In the genomic region with DNA sequence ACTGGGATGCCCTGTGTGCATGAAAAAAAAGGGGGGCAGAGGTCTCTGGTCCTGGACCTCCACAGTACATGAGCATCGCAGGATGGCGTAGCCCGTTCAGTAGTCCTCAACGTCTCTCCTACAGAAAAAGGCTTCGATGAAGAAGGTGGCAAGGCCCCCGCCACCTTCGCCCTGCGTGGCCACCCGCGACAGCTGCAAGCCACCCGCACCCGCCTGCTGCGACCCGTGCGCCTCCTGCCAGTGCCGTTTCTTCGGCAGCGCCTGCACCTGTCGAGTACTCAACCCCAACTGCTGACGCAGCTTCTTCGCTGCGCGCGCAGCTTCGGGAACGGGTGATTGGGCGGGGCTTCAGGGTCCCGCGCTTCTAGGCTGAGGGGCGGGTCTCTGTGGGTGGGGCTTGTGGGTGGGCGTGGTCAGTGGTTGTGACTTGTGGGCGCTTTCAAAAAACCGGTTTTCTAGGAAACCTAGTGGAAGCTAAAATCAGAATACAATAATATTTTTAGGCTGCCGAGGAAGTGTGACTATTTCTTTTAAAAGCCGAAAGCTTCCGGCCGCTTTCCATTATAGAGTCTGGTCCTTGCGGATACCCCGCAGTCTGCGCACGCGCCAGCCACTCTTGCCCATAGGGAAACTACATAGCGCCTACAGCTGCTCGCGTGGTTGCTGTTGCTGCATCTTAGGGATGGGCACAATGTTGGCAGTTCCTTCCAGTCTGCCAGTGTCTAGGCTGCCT, we compare ENCODE assay signal across 8 mouse cellular contexts. TPM values are rescaled to one million over a fixed set of nuclear protein-coding genes. Genes with fewer than 3 reads are reported as not detected.
DNase-seq lines count a peak whose midpoint lies in the region; ATAC-seq lines count a peak whose summit lies in the region.

No protein-coding gene starts in this region.

- H3K27ac ChIP-seq in hindbrain, embryonic 13.5 days, result peak overlapping the region; percentile 92

- H3K4me3 ChIP-seq in hindbrain, embryonic 13.5 days, result peak overlapping the region; percentile 55

- DNase-seq in Muller cell, postnatal 12 days (ENCODE audit: inconsistent ontology term), result peak; percentile 95
- DNase-seq in cerebellum, adult 9-11 months, result peak; percentile 96
- DNase-seq in frontal cortex, postnatal 10 days (ENCODE audit: low spot score in 2 of 2), result peak; percentile 89 to 94
- DNase-seq in layer of hippocampus, postnatal 25 days (ENCODE audit: extremely low spot score in 1 of 2, low spot score in 1 of 2), result peak; percentile 91 to 92
- DNase-seq in lung, postnatal 25 days (ENCODE audit: low spot score), result peak; percentile 95
- peak; percentile 98 for DNase-seq in retina, embryonic 14.5 days (ENCODE audit: low spot score)
- DNase-seq in thymus, postnatal 4 days, result peak; percentile 99

- no peaks in the 10 kb centered on the region for H3K27me3 ChIP-seq in hindbrain, embryonic 13.5 days

- WGBS in hindbrain, embryonic 13.5 days, result under 1% methylated on average over 45 of the region's 45 CpGs

- H3K36me3 ChIP-seq in hindbrain, embryonic 13.5 days, result no peaks in the 10 kb centered on the region

- peak overlapping the region; percentile 87 for H3K9ac ChIP-seq in hindbrain, embryonic 13.5 days

- H3K4me1 ChIP-seq in hindbrain, embryonic 13.5 days (replicated peaks), result peaks cover 14% of the 10 kb centered on the region

- peak; percentile 97 for ATAC-seq in hindbrain, embryonic 13.5 days (ENCODE audit: low FRiP score)

- H3K9me3 ChIP-seq in hindbrain, embryonic 13.5 days, result no peaks in the 10 kb centered on the region

- H3K4me2 ChIP-seq in hindbrain, embryonic 13.5 days, result peak overlapping the region; percentile 69

RNA-seq across cellular contexts. Expression of a gene that starts 23.6 kb away (rescaled TPM):
- polyA plus RNA-seq in hindbrain, embryonic 13.5 days (2015; fragmentation: Nextera tagmentation; extraction: Ambion mirVana), result 36.0 and 37.1 TPM in 2 replicates
- 10 to 100 TPM; 15.4 TPM for total RNA-seq in layer of hippocampus, postnatal 25 days (2021)

RNA-seq across cellular contexts. Expression of a gene that starts 32.6 kb away (rescaled TPM):
- 0.16 and 0.44 TPM in 2 replicates for polyA plus RNA-seq in hindbrain, embryonic 13.5 days (2015; fragmentation: Nextera tagmentation; extraction: Ambion mirVana)
- total RNA-seq in layer of hippocampus, postnatal 25 days (2021), result under 1 TPM; 0.25 to 0.26 TPM

Comparison
In these comparisons a context has a peak if more than half of its experiments do, and no peak if none do; other contexts are left out.
1. Peak in every context shown above with its lines: DNase-seq, ATAC-seq, H3K4me3 ChIP-seq and H3K27ac ChIP-seq.